Mouse (Mus musculus) lung, adult 10 weeks (tissue): ENCODE data around the gene Tmem236. TPM values are rescaled to one million over a fixed set of nuclear protein-coding genes. Genes with fewer than 3 reads are reported as not detected.

ENCODE experiments used
- polyA plus RNA-seq: library from polyadenylated mRNA; stranded (reverse); fragments of 350-450 nt; fragmentation: Illumina TruSeq; extraction: RNeasy Lipid Tissue Mini Kit (QIAGEN cat#74804); gene quantifications from one replicate; pipeline ENCODE4 v1.2.3, GENCODE M21; 2014; ENCODE audit warnings: low read depth, low replicate concordance; ENCODE audit not compliant: insufficient read depth

Tmem236 gene
- polyA plus RNA-seq: not detected

DNA sequence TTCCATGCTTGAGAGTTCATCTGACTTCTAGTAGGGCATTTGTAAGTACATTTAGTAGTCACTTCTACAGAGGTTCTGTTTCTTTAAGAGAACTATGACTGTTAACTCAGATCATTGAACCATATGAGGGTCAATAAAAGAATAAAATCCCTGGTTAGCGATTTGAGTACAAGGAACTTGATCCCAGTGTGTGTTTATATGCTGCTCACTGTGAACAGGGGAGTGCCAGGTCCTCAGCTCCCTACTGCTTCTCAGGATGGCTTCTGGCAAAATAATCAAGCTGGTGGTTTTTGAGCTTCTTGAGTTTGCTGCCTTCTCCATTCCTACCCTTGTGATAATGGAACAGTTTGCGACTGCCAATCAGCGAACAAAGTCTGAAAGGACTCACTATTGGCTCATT lies at the start of gene Tmem236:
TSS of gene Tmem236 (plus strand) at position 190 of the 400 bp plus-strand sequence.

DNA sequence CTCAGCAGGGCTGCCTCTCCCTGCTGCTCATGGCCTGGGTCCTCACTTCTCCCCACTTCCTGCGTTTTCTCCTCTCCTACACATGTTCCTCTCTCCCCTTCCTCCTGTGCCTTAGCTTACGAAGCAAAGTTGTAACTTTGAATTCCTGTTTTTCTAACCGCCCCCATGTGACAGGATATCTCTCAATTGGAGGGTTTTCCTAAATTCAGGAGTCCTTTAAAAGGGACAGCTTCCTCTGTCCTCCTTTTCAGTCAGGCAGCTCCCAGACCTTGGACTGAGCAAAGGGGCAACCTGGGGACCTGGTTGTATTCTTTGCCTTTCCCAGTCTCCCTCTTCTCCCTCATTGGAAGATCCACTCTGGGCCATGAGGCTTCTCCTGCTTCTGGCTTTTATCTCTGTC lies 54.8 kb downstream of the Tmem236 start, which contains the start of gene Mrc1:
TSS of gene Mrc1 (plus strand) at position 244 of the 400 bp plus-strand sequence.

Other genes with a start within 250 kb of the Tmem236 start
- 18.8 TPM for gene Hacd1, start 118.4 kb upstream of the Tmem236 start, polyA plus RNA-seq
- gene Stam, start 100.4 kb upstream of the Tmem236 start, polyA plus RNA-seq: 16.1 TPM
- 21.2 TPM for gene Mrc1, start 54.9 kb downstream of the Tmem236 start, polyA plus RNA-seq
- gene Slc39a12, start 213.8 kb downstream of the Tmem236 start, polyA plus RNA-seq: 0.08 TPM